Mouse (Mus musculus) common myeloid progenitor, adult 5-6 weeks (primary cell): ENCODE measurements around the gene Prss33. TPM values are rescaled to one million over a fixed set of nuclear protein-coding genes. Genes with fewer than 3 reads are reported as not detected.
"Not testable (repeated sequence)": the region's sequence is repeated elsewhere in the genome, so short reads cannot be mapped to it uniquely, and the experiment has no call there.

Experiments
- ATAC-seq: replicated peaks from 2 replicates; pipeline ENCODE4 v1.8.0; 2016; ENCODE audit warnings: low read depth, mild to moderate bottlenecking, moderate TSS enrichment, inconsistent platforms; ENCODE audit not compliant: poor library complexity, severe bottlenecking
- total RNA-seq: library from RNA; stranded (forward); fragments of 200-1000, 187-1606 nt; gene quantifications from 2 replicates; pipeline ENCODE4 v1.2.3, GENCODE M21; 2017

Prss33 gene
- not detected in 2 replicates for total RNA-seq

- ATAC-seq, result no peak
Measured at GRCm38 (mm10) chr17:23836006-23836575, at the start of gene Prss33. Gene Prss33, minus strand, starts transcription at chr17:23836056.

- ATAC-seq, result not testable (repeated sequence)
Measured at GRCm38 (mm10) chr17:23880576-23880975, 44.7 kb upstream of the Prss33 start, which contains the start of the genes Dcpp1 and Dcpp2. Gene Dcpp1, plus strand, starts transcription at chr17:23880876. Gene Dcpp2, plus strand, starts transcription at chr17:23880880.

- ATAC-seq, result no peak
Measured at GRCm38 (mm10) chr17:23877166-23877565, 41.3 kb upstream of the Prss33 start.

GRCm38 (mm10) chr17:23876741-23877140, 40.9 kb upstream of the Prss33 start:
- no peak for ATAC-seq

GRCm38 (mm10) chr17:23873884-23874856, 38.3 kb upstream of the Prss33 start:
- ATAC-seq, result peak; percentile 68

- ATAC-seq, result peak; percentile 56; the same call in 1 of the 2 replicates
Measured at GRCm38 (mm10) chr17:23868513-23868912, 32.7 kb upstream of the Prss33 start.

- no peak for ATAC-seq
Measured at GRCm38 (mm10) chr17:23867756-23868155, 31.9 kb upstream of the Prss33 start, which contains the start of gene Prss21. Gene Prss21, plus strand, starts transcription at chr17:23868056.

GRCm38 (mm10) chr17:23862926-23863325, 27.1 kb upstream of the Prss33 start:
- no peak for ATAC-seq

GRCm38 (mm10) chr17:23857913-23858312, 22.1 kb upstream of the Prss33 start:
- ATAC-seq, result no peak

GRCm38 (mm10) chr17:23857193-23857592, 21.3 kb upstream of the Prss33 start:
- no peak for ATAC-seq

GRCm38 (mm10) chr17:23854229-23854765, 18.4 kb upstream of the Prss33 start:
- ATAC-seq, result no peak

- peak; percentile 87 for ATAC-seq
Measured at GRCm38 (mm10) chr17:23853292-23853691, 17.4 kb upstream of the Prss33 start.

- peak; percentile 60 for ATAC-seq
Measured at GRCm38 (mm10) chr17:23850853-23851749, 15.2 kb upstream of the Prss33 start.

GRCm38 (mm10) chr17:23850028-23850427, 14.2 kb upstream of the Prss33 start:
- no peak for ATAC-seq

- peak; percentile 66 for ATAC-seq
Measured at GRCm38 (mm10) chr17:23843812-23844273, 8.0 kb upstream of the Prss33 start, which contains the start of the genes Prss32 and Prss41. Gene Prss32, plus strand, starts transcription at chr17:23843855. Gene Prss41, minus strand, starts transcription at chr17:23844172.

GRCm38 (mm10) chr17:23843141-23843811, 7.4 kb upstream of the Prss33 start:
- ATAC-seq, result no peak

GRCm38 (mm10) chr17:23841145-23841544, 5.3 kb upstream of the Prss33 start:
- peak; percentile 83 for ATAC-seq

GRCm38 (mm10) chr17:23831201-23831600, 4.7 kb downstream of the Prss33 start:
- no peak for ATAC-seq

GRCm38 (mm10) chr17:23829064-23829619, 6.7 kb downstream of the Prss33 start, which contains the start of gene Elob:
Gene Elob, minus strand, starts transcription at chr17:23829136.
- ATAC-seq, result peak; percentile 85
